Mouse (Mus musculus): ENCODE results near the gene Nupr1. TPM values are rescaled to one million over a fixed set of nuclear protein-coding genes. Genes with fewer than 3 reads are reported as not detected.

Gene Nupr1
- polyA plus RNA-seq, 1 experiment from 2014 or later = 34.2 TPM

DNA sequence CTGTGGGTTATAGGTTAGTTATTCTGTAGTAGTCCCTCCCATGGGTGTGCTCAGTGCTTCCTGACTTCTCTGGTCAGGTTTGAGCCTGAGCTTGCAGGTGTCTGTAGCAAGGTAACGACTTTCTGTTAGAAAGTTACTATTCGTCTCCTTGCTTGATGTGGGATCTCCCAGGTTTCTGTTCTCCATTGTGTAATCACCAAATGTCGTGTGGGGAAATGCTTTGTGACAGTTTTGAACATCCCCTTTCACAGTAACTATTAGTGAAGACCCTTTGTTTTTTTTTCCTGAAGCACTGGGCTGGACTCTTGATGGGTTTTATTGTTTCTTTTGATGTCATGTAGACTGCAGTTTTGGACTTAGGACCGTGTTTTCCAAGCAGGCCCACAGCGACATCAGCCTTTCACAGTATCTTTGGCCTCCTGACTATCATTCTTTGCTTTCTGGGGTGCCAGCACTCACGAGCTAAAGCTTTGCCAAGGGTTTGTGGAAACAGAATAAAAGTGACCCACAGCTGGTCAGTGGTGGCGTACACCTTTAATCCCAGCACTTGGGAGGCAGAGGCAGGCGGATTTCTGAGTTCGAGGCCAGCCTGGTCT, 36.9 kb upstream of the Nupr1 start:
- peaks cover 12% of the 10 kb centered on the region for H3K36me3 ChIP-seq (ENCODE audit: control insufficient read depth, insufficient read depth, low read length)

DNA sequence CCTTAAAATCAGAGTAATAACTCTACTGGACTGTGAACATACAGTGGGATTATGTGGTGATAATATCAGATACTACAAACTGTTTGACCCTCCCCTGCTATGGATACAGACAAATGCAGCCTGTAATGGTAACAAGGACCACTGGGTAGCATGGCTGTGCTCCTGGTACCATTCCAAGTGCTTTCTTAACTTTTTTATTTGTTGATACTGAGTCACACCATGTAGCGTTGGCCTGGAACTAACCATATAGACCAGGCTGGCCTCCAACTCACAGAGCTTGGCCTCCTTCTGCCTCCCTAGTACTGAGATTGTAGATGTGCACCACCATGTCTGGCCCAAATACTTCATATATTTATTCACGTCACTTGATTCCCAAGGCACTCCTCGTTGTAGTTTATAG, 34.6 kb upstream of the Nupr1 start:
- Histone ChIP-seq H3K36me3 (ENCODE audit: control insufficient read depth, insufficient read depth, low read length) (peaks cover 11% of the 10 kb centered on the region), H3K4me2 (ENCODE audit: low read depth, low read length) (no peak overlapping the region), H3K9me3 (ENCODE audit: control insufficient read depth, low read length) (no peaks in the 10 kb centered on the region), H3K27me3 (ENCODE audit: control insufficient read depth, insufficient read depth, low read depth, low read length) (no peaks in the 10 kb centered on the region), H3K4me3 (ENCODE audit: low read length) (no peak overlapping the region), H3K9ac (ENCODE audit: low read length) (no peak overlapping the region), H3K27ac (ENCODE audit: low read length) (no peak overlapping the region), H3K4me1 (replicated peaks; ENCODE audit: control insufficient read depth, insufficient read depth, low read length) (no peaks in the 10 kb centered on the region; the same call in none of the 2 replicates)
- ATAC-seq (ENCODE audit: low read depth) = no peak
- 92% methylated on average over 3 of the region's 3 CpGs for WGBS

More for the DNA sequence above, 36.9 kb upstream of the Nupr1 start:
- Histone ChIP-seq H3K27ac (ENCODE audit: low read length) (peak overlapping the region; percentile 9), H3K27me3 (ENCODE audit: control insufficient read depth, insufficient read depth, low read depth, low read length) (no peaks in the 10 kb centered on the region), H3K9me3 (ENCODE audit: control insufficient read depth, low read length) (no peaks in the 10 kb centered on the region), H3K4me2 (ENCODE audit: low read depth, low read length) (no peak overlapping the region), H3K4me1 (replicated peaks; ENCODE audit: control insufficient read depth, insufficient read depth, low read length) (no peaks in the 10 kb centered on the region; the same call in none of the 2 replicates), H3K4me3 (ENCODE audit: low read length) (no peak overlapping the region), H3K9ac (ENCODE audit: low read length) (no peak overlapping the region)
- 78% methylated on average over 9 of the region's 9 CpGs for WGBS
- ATAC-seq (ENCODE audit: low read depth) = no peak

DNA sequence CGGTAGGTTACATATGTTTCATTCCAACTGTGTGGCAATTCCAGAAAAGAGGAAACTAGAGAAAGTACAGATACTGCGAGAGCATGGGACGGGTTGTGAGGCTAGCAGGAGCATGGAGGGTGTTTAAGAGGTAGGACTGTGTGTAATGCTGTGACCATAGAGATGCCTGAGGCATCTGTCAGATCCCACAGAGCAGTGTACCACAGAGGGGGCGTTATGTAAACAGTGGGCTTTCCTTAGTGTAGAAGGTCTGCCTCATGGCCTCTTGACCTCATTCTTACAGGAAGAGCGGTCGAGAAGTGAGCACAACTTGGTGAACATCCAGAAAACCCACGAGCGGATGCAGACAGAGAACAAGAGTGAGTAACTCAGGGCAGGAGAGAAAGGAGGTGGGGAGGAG, 33.0 kb upstream of the Nupr1 start:
- Histone ChIP-seq H3K9me3 (ENCODE audit: control insufficient read depth, low read length) (no peaks in the 10 kb centered on the region), H3K4me2 (ENCODE audit: low read depth, low read length) (no peak overlapping the region), H3K27ac (ENCODE audit: low read length) (peak overlapping the region; percentile 19), H3K36me3 (ENCODE audit: control insufficient read depth, insufficient read depth, low read length) (peaks cover 9% of the 10 kb centered on the region), H3K27me3 (ENCODE audit: control insufficient read depth, insufficient read depth, low read depth, low read length) (no peaks in the 10 kb centered on the region), H3K4me3 (ENCODE audit: low read length) (no peak overlapping the region), H3K4me1 (replicated peaks; ENCODE audit: control insufficient read depth, insufficient read depth, low read length) (no peaks in the 10 kb centered on the region; the same call in none of the 2 replicates), H3K9ac (ENCODE audit: low read length) (no peak overlapping the region)
- WGBS = 45% methylated on average over 8 of the region's 8 CpGs
- ATAC-seq (ENCODE audit: low read depth) = peak; percentile 77

DNA sequence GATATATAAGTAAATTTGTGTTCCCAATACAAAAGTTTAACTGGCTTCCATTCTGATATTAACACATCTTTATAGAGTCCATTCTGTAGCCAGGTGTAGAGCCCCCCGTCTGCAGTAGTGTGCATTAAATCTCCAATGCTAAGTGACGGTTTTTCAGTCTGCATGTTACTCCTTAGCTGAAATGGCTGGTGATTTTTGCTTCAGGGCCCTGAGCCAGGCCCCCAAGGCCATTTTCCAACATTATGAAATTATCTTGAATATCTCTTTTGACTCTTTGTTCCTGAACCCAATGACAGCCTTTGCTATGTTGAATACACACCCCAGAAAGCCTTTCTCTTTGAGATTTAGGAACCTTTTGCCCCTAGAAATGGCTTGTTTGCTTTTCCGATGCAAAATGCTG, 29.1 kb upstream of the Nupr1 start:
- Histone ChIP-seq H3K36me3 (ENCODE audit: control insufficient read depth, insufficient read depth, low read length) (peaks cover under 1% of the 10 kb centered on the region), H3K4me2 (ENCODE audit: low read depth, low read length) (no peak overlapping the region), H3K9me3 (ENCODE audit: control insufficient read depth, low read length) (no peaks in the 10 kb centered on the region), H3K4me3 (ENCODE audit: low read length) (no peak overlapping the region), H3K27ac (ENCODE audit: low read length) (no peak overlapping the region), H3K27me3 (ENCODE audit: control insufficient read depth, insufficient read depth, low read depth, low read length) (no peaks in the 10 kb centered on the region), H3K4me1 (replicated peaks; ENCODE audit: control insufficient read depth, insufficient read depth, low read length) (no peaks in the 10 kb centered on the region; the same call in none of the 2 replicates), H3K9ac (ENCODE audit: low read length) (no peak overlapping the region)
- 86% methylated on average over 3 of the region's 3 CpGs for WGBS
- no peak for ATAC-seq (ENCODE audit: low read depth)

DNA sequence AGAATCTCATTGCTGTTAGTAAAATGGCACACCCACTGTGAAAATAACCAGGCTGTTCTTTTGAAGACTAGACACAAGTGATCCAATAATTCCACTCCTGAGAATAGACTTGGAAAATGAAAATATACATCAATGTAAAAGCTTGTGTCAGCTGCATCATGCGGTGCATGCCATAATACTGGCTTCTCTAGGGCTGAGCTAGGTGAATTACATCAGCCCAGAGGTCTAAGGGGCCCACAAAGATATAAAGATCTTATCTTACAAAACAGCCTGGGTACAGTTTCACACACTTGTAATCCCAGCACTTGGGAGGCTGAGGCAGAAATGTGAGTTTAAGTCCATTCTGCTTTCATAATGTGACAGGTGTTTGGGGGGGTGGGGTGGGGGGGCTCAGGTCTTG, 26.9 kb upstream of the Nupr1 start:
- ATAC-seq (ENCODE audit: low read depth) = no peak
- Histone ChIP-seq H3K36me3 (ENCODE audit: control insufficient read depth, insufficient read depth, low read length) (no peaks in the 10 kb centered on the region; the same call in 1 of the 2 replicates), H3K4me1 (replicated peaks; ENCODE audit: control insufficient read depth, insufficient read depth, low read length) (no peaks in the 10 kb centered on the region), H3K27me3 (ENCODE audit: control insufficient read depth, insufficient read depth, low read depth, low read length) (no peaks in the 10 kb centered on the region), H3K4me3 (ENCODE audit: low read length) (no peak overlapping the region), H3K9ac (ENCODE audit: low read length) (no peak overlapping the region), H3K27ac (ENCODE audit: low read length) (no peak overlapping the region), H3K9me3 (ENCODE audit: control insufficient read depth, low read length) (no peaks in the 10 kb centered on the region), H3K4me2 (ENCODE audit: low read depth, low read length) (no peak overlapping the region)
- WGBS = 89% methylated on average over 1 of the region's 1 CpGs

DNA sequence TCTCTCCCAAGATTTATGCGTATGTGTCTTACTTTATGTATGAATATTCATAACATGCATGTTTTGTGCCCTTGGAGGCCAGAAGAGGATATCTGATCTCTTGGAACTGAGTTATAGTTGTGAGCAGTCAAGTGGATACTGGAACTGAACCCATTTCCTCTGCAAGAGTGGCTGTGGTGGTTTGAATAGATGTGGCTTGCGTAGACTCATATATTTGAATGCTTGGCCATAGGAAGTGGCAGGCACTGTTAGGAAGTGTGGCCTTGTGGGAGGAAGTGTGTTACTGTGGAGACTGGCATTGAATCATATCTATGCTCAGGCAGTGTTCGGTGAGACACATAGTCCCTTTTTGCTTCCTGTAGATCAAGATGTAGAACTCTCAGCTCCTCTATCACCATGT, 25.0 kb upstream of the Nupr1 start:
- WGBS = 82% methylated on average over 3 of the region's 3 CpGs
- no peaks in the 10 kb centered on the region for H3K9me3 ChIP-seq (ENCODE audit: control insufficient read depth, low read length)
- H3K4me3 ChIP-seq (ENCODE audit: low read length) = no peak overlapping the region
- H3K27me3 ChIP-seq (ENCODE audit: control insufficient read depth, insufficient read depth, low read depth, low read length) = no peaks in the 10 kb centered on the region
- H3K4me2 ChIP-seq (ENCODE audit: low read depth, low read length) = no peak overlapping the region
- ATAC-seq (ENCODE audit: low read depth) = no peak
- H3K27ac ChIP-seq (ENCODE audit: low read length) = no peak overlapping the region
- H3K4me1 ChIP-seq (replicated peaks; ENCODE audit: control insufficient read depth, insufficient read depth, low read length) = no peaks in the 10 kb centered on the region
- H3K36me3 ChIP-seq (ENCODE audit: control insufficient read depth, insufficient read depth, low read length) = no peaks in the 10 kb centered on the region
- H3K9ac ChIP-seq (ENCODE audit: low read length) = no peak overlapping the region

DNA sequence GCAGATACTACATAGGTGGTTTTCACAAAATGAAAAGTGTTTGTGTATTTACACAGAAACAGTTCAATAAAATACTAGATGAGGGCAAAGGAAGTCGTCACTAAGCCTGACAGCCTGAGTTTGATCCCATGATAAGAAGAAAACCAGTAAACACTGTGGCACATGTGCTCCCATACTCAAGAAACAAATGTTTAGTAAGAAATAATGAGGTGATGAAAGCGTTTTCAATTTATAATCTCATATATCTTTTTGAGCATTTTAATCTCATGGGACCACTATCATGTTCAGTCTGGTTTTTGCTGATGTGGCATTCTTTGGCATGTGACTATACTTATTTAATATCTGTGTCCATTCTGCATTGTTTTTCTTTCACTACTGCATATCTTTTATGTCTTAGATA, 23.3 kb upstream of the Nupr1 start:
- no peak for ATAC-seq (ENCODE audit: low read depth)
- no peak overlapping the region for H3K9ac ChIP-seq (ENCODE audit: low read length)
- H3K4me2 ChIP-seq (ENCODE audit: low read depth, low read length) = no peak overlapping the region
- H3K4me3 ChIP-seq (ENCODE audit: low read length) = no peak overlapping the region
- H3K4me1 ChIP-seq (replicated peaks; ENCODE audit: control insufficient read depth, insufficient read depth, low read length) = peaks cover 2% of the 10 kb centered on the region
- H3K27me3 ChIP-seq (ENCODE audit: control insufficient read depth, insufficient read depth, low read depth, low read length) = no peaks in the 10 kb centered on the region
- no peaks in the 10 kb centered on the region for H3K36me3 ChIP-seq (ENCODE audit: control insufficient read depth, insufficient read depth, low read length)
- H3K27ac ChIP-seq (ENCODE audit: low read length) = no peak overlapping the region
- WGBS = 66% methylated on average over 2 of the region's 2 CpGs
- no peaks in the 10 kb centered on the region for H3K9me3 ChIP-seq (ENCODE audit: control insufficient read depth, low read length)

DNA sequence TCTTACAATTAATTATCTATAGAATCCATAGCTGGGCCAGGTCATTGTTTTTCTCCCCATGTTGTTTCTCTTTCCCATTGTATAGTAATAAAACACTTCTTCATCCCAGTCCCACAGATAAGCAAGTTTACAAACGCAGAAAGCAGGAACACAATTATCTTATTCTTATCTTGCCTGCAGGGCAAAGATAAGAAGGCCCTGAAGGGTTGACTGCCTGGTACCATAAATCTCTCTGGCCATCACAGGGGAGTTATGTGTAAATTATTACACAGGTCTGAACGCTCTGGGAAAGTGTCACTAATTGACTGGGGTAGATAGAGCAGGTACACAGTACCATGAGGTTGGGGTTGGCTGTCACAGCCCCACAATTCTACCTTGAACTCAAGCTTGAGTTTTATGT, 20.2 kb upstream of the Nupr1 start:
- ATAC-seq (ENCODE audit: low read depth) = no peak

DNA sequence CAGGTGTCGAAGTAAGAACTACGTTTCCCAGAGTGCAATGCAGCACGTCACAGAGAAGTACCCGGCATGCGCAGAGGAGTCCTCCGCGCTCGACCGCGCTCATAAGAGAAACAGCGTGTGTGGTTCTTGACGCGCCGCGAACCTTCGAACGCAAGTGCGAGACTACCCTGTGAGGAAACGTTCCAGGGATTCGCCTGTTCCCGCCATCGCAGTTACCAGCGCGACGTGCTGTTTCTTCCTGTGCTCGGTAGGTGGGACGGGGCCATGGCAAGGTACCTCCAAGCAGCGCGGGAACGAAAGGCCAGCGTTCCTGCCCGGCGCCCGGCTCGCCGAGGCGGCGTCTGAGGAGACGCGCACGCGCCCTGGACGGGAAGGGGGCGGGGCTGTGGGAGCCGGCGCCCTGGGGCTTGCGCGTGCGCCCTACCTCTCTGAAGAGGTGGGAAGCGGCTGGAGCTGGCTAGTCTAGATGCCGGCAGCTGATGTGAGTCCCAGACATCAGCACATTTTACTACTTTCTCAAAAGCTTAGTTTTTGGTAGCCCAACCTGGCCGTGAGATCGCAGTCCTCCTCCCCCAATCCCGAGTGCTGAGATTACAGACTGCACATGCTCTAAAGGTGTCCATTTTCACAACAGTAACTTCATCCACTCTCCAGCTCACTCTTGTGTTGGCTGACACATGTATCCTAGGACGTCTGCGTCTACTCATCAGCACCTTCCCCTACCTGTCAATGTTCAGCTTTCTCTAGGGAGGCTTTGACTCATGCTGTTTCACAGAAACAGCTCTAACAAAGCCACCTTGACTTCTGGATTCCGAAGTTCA, 18.8 kb upstream of the Nupr1 start, which contains the start of gene Sgf29:
TSS of gene Sgf29 (plus strand) at position 79 of the 821 bp plus-strand sequence.
- no peaks in the 10 kb centered on the region for H3K36me3 ChIP-seq (ENCODE audit: control insufficient read depth, insufficient read depth, low read length)
- H3K27me3 ChIP-seq (ENCODE audit: control insufficient read depth, insufficient read depth, low read depth, low read length) = no peaks in the 10 kb centered on the region
- peak; percentile 99 for ATAC-seq (ENCODE audit: low read depth)
- H3K4me1 ChIP-seq (replicated peaks; ENCODE audit: control insufficient read depth, insufficient read depth, low read length) = peaks cover 2% of the 10 kb centered on the region
- H3K4me3 ChIP-seq (ENCODE audit: low read length) = peak within 1 kb of the TSS; percentile 66
- under 1% methylated on average over 57 of the region's 57 CpGs for WGBS
- H3K9me3 ChIP-seq (ENCODE audit: control insufficient read depth, low read length) = no peaks in the 10 kb centered on the region
- H3K4me2 ChIP-seq (ENCODE audit: low read depth, low read length) = peak within 1 kb of the TSS; percentile 87
- H3K27ac ChIP-seq (ENCODE audit: low read length) = peak within 1 kb of the TSS; percentile 91
- H3K9ac ChIP-seq (ENCODE audit: low read length) = peak within 1 kb of the TSS; percentile 78

More for the DNA sequence above, 20.2 kb upstream of the Nupr1 start:
- H3K27ac ChIP-seq (ENCODE audit: low read length) = no peak overlapping the region
- no peaks in the 10 kb centered on the region for H3K9me3 ChIP-seq (ENCODE audit: control insufficient read depth, low read length)
- H3K4me1 ChIP-seq (replicated peaks; ENCODE audit: control insufficient read depth, insufficient read depth, low read length) = peaks cover 2% of the 10 kb centered on the region
- no peak overlapping the region for H3K4me3 ChIP-seq (ENCODE audit: low read length)
- no peak overlapping the region for H3K9ac ChIP-seq (ENCODE audit: low read length)
- 31% methylated on average over 2 of the region's 2 CpGs for WGBS
- no peaks in the 10 kb centered on the region for H3K27me3 ChIP-seq (ENCODE audit: control insufficient read depth, insufficient read depth, low read depth, low read length)
- H3K36me3 ChIP-seq (ENCODE audit: control insufficient read depth, insufficient read depth, low read length) = no peaks in the 10 kb centered on the region
- no peak overlapping the region for H3K4me2 ChIP-seq (ENCODE audit: low read depth, low read length)
